Mouse (Mus musculus) neural tube, embryonic 11.5 days (tissue): ENCODE results near the gene Fam8a1. TPM values are rescaled to one million over a fixed set of nuclear protein-coding genes. Genes with fewer than 3 reads are reported as not detected.

ENCODE experiments used
- ATAC-seq: fragments of 200-750 bp; cut with Nextera tagmentation; 2 replicates; pipeline ENCODE4 v1.8.0; 2017; ENCODE audit warnings: moderate number of reproducible peaks, mild to moderate bottlenecking, moderate TSS enrichment, moderate library complexity; ENCODE audit not compliant: insufficient read depth, low FRiP score, low TSS enrichment
- DNase-seq: peaks from one replicate; pipeline ENCODE4 v3.0.0-alpha.2; 2015; ENCODE audit warnings: low spot score
- H3K27ac ChIP-seq: fragments of 300-500 bp; sonication (generic); 2 replicates; pipeline ENCODE4 v1.5.1; 2014; ENCODE audit warnings: low read depth, mild to moderate bottlenecking, low read length
- H3K27me3 ChIP-seq: fragments of 300-500 bp; sonication (generic); 2 replicates; pipeline ENCODE4 v1.6.1; 2014; ENCODE audit warnings: mild to moderate bottlenecking, low read length, mixed read lengths; ENCODE audit not compliant: control insufficient read depth, insufficient read depth
- H3K36me3 ChIP-seq: fragments of 300-500 bp; sonication (generic); 2 replicates; pipeline ENCODE4 v1.6.1; 2014; ENCODE audit warnings: mild to moderate bottlenecking, low read length, moderate library complexity, mixed read lengths; ENCODE audit not compliant: control insufficient read depth, insufficient read depth
- H3K4me1 ChIP-seq: fragments of 300-500 bp; sonication (generic); 2 replicates; pipeline ENCODE4 v1.6.1; 2014; ENCODE audit warnings: low read length, mixed read lengths; ENCODE audit not compliant: control insufficient read depth, insufficient read depth
- H3K4me2 ChIP-seq: fragments of 300-500 bp; sonication (generic); 2 replicates; pipeline ENCODE4 v1.6.1; 2014; ENCODE audit warnings: low read depth, mild to moderate bottlenecking, moderate library complexity
- H3K4me3 ChIP-seq: fragments of 300-500 bp; sonication (generic); 2 replicates; pipeline ENCODE4 v1.5.1; 2014; ENCODE audit warnings: low read depth, low read length
- H3K9ac ChIP-seq: fragments of 300-500 bp; sonication (generic); 2 replicates; pipeline ENCODE4 v1.6.1; 2014; ENCODE audit warnings: mild to moderate bottlenecking, low read length
- H3K9me3 ChIP-seq: fragments of 300-500 bp; sonication (generic); 2 replicates; pipeline ENCODE4 v1.6.1; 2016; ENCODE audit warnings: low read length; ENCODE audit not compliant: control insufficient read depth
- WGBS: fragments of 180-500 bp; shearing (Covaris S2); extraction: QIAGEN DNeasy Blood & Tissue Kit; methylation state at CpG from one replicate; pipeline ENCODE4 v1.1.7; 2014; 5-methylcytosine and 5-hydroxymethylcytosine counted together
- polyA plus RNA-seq: library from polyadenylated mRNA; unstranded; fragments of >200 nt; fragmentation: Nextera tagmentation; extraction: Ambion mirVana; gene quantifications from 2 replicates; pipeline ENCODE4 v1.2.1, GENCODE M21; 2014

Fam8a1 gene
- 10.8 and 14.1 TPM in 2 replicates for polyA plus RNA-seq

- Histone ChIP-seq H3K4me1 (peaks cover 8% of the 10 kb centered on the region; the same call in 1 of the 2 replicates), H3K36me3 (no peaks in the 10 kb centered on the region), H3K9ac (peak within 1 kb of the TSS; percentile 81), H3K9me3 (no peaks in the 10 kb centered on the region), H3K4me2 (peak within 1 kb of the TSS; percentile 71), H3K27ac (peak within 1 kb of the TSS; percentile 69; the same call in 1 of the 2 replicates), H3K27me3 (no peaks in the 10 kb centered on the region), H3K4me3 (peak within 1 kb of the TSS; percentile 91)
- ATAC-seq (peak; percentile 95), DNase-seq (peak; percentile 94)
- WGBS: under 1% methylated on average over 42 of the region's 46 CpGs
These were observed at the start of gene Fam8a1 for GRCm38 (mm10) chr13:46669048-46669619. Gene Fam8a1, plus strand, starts transcription at chr13:46669522.

- no peaks in the 10 kb centered on the region for H3K9me3 ChIP-seq
- H3K27me3 ChIP-seq: no peaks in the 10 kb centered on the region
- no peak for ATAC-seq
- no peak overlapping the region for H3K9ac ChIP-seq
- no peaks in the 10 kb centered on the region for H3K4me1 ChIP-seq
- 46% methylated on average over 11 of the region's 11 CpGs for WGBS
- peak; percentile 45 for DNase-seq
- H3K36me3 ChIP-seq: no peaks in the 10 kb centered on the region
- no peak overlapping the region for H3K4me2 ChIP-seq
- no peak overlapping the region for H3K4me3 ChIP-seq
- no peak overlapping the region for H3K27ac ChIP-seq
These were observed 49.7 kb upstream of the Fam8a1 start for GRCm38 (mm10) chr13:46619633-46620032.

GRCm38 (mm10) chr13:46620964-46621757, 48.2 kb upstream of the Fam8a1 start:
- no peaks in the 10 kb centered on the region for H3K4me1 ChIP-seq
- H3K36me3 ChIP-seq: no peaks in the 10 kb centered on the region
- H3K4me2 ChIP-seq: no peak overlapping the region
- DNase-seq (no peak), ATAC-seq (no peak)
- 83% methylated on average over 7 of the region's 7 CpGs for WGBS
- H3K27ac ChIP-seq: no peak overlapping the region
- no peak overlapping the region for H3K4me3 ChIP-seq
- no peak overlapping the region for H3K9ac ChIP-seq
- H3K9me3 ChIP-seq: no peaks in the 10 kb centered on the region
- H3K27me3 ChIP-seq: no peaks in the 10 kb centered on the region

GRCm38 (mm10) chr13:46626608-46627007, 42.7 kb upstream of the Fam8a1 start:
- no peaks in the 10 kb centered on the region for H3K36me3 ChIP-seq

GRCm38 (mm10) chr13:46627841-46628240, 41.5 kb upstream of the Fam8a1 start:
- no peak for ATAC-seq
- WGBS: 91% methylated on average over 10 of the region's 10 CpGs
- H3K4me3 ChIP-seq: no peak overlapping the region

More at GRCm38 (mm10) chr13:46626608-46627007, 42.7 kb upstream of the Fam8a1 start:
- no peak overlapping the region for H3K9ac ChIP-seq
- H3K27ac ChIP-seq: no peak overlapping the region
- ATAC-seq (no peak), DNase-seq (no peak)
- H3K9me3 ChIP-seq: no peaks in the 10 kb centered on the region
- WGBS: 80% methylated on average over 9 of the region's 9 CpGs
- H3K27me3 ChIP-seq: no peaks in the 10 kb centered on the region
- no peaks in the 10 kb centered on the region for H3K4me1 ChIP-seq
- no peak overlapping the region for H3K4me3 ChIP-seq
- no peak overlapping the region for H3K4me2 ChIP-seq

DNA sequence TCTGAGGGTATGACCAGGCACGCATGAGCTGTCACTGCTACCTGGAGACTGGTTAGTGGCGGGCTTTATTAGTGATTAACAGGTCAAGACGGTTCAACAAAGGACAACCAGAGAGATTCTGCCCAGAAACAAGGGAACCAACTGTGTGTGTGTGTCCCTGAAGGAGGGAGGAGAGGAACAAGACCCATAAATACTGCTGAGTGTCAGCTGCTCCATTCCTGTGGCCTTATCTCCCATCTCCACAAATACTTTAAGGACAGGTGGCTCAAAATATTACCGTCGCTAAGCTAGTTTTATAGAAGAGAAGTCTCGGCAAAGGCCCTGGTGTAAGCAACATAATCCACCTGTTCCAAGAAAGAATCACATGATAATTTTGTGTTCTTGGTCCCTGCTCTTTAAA, 39.9 kb upstream of the Fam8a1 start:
- 85% methylated on average over 6 of the region's 6 CpGs for WGBS
- ATAC-seq (no peak), DNase-seq (no peak)
- Histone ChIP-seq H3K4me3 (no peak overlapping the region), H3K27me3 (no peaks in the 10 kb centered on the region), H3K9me3 (no peaks in the 10 kb centered on the region), H3K36me3 (no peaks in the 10 kb centered on the region), H3K27ac (no peak overlapping the region), H3K4me2 (no peak overlapping the region), H3K9ac (no peak overlapping the region), H3K4me1 (0 out of 2 replicates have a peak, but pooled peaks cover 8% of the 10 kb centered on the region)

More at GRCm38 (mm10) chr13:46627841-46628240, 41.5 kb upstream of the Fam8a1 start:
- H3K27ac ChIP-seq: no peak overlapping the region
- H3K27me3 ChIP-seq: no peaks in the 10 kb centered on the region
- H3K4me2 ChIP-seq: no peak overlapping the region
- no peaks in the 10 kb centered on the region for H3K36me3 ChIP-seq
- no peaks in the 10 kb centered on the region for H3K9me3 ChIP-seq
- H3K4me1 ChIP-seq: no peaks in the 10 kb centered on the region
- H3K9ac ChIP-seq: no peak overlapping the region
- no peak for DNase-seq

GRCm38 (mm10) chr13:46632796-46633195, 36.5 kb upstream of the Fam8a1 start:
- Histone ChIP-seq H3K4me3 (no peak overlapping the region), H3K4me1 (0 out of 2 replicates have a peak, but pooled peaks cover 11% of the 10 kb centered on the region), H3K27me3 (no peaks in the 10 kb centered on the region), H3K9ac (no peak overlapping the region), H3K36me3 (no peaks in the 10 kb centered on the region), H3K4me2 (no peak overlapping the region), H3K27ac (no peak overlapping the region), H3K9me3 (no peaks in the 10 kb centered on the region)
- WGBS: 78% methylated on average over 4 of the region's 4 CpGs
- DNase-seq (no peak), ATAC-seq (no peak)

- DNase-seq (peak; percentile 75), ATAC-seq (peak; percentile 79)
- 0 out of 2 replicates have a peak, but pooled peaks cover 11% of the 10 kb centered on the region for H3K4me1 ChIP-seq
- H3K27ac ChIP-seq: peak overlapping the region; percentile 62
- peak overlapping the region; percentile 52 for H3K9ac ChIP-seq
- no peaks in the 10 kb centered on the region for H3K9me3 ChIP-seq
- H3K4me2 ChIP-seq: peak overlapping the region; percentile 35
- H3K4me3 ChIP-seq: no peak overlapping the region
- no peaks in the 10 kb centered on the region for H3K36me3 ChIP-seq
- 41% methylated on average over 18 of the region's 18 CpGs for WGBS
- no peaks in the 10 kb centered on the region for H3K27me3 ChIP-seq
These were observed 35.8 kb upstream of the Fam8a1 start for GRCm38 (mm10) chr13:46633320-46634132.
